8 mouse cellular contexts compared by ENCODE assay signal in genomic region chr4:154449343-154449742, GRCm38 (mm10).
A peak's percentile ranks its signal among the peaks of the same experiment; 100 is the strongest.
DNase-seq lines count a peak whose midpoint lies in the region; ATAC-seq and TF ChIP-seq lines count a peak whose summit lies in the region.

No protein-coding gene starts in this region.

- H3K4me1 ChIP-seq in embryonic facial prominence, embryonic 13.5 days, result peaks cover 47% of the 10 kb centered on the region
- H3K4me1 ChIP-seq in small intestine, adult 2 months (ENCODE audit: control insufficient read depth, insufficient read depth, insufficient read length, low read length), result no peaks in the 10 kb centered on the region; the same call in 1 of the 2 replicates

- 15% methylated on average over 3 of the region's 3 CpGs for WGBS in embryonic facial prominence, embryonic 13.5 days
- WGBS in small intestine, adult 2 months, result 23% methylated on average over 3 of the region's 3 CpGs

- peak; percentile 56; the same call in 1 of the 2 replicates for TF ChIP-seq CTCF in small intestine, adult 2 months (IDR thresholded peaks at IDR 0.05; ENCODE audit: extremely low read depth, insufficient read length, insufficient replicate concordance, low read depth, low read length)

- TF ChIP-seq POLR2A in small intestine, adult 2 months (IDR thresholded peaks at IDR 0.05; ENCODE audit: low read depth, low read length), result no peak

- H3K36me3 ChIP-seq in embryonic facial prominence, embryonic 13.5 days, result no peaks in the 10 kb centered on the region
- no peaks in the 10 kb centered on the region for H3K36me3 ChIP-seq in small intestine, adult 2 months (ENCODE audit: control insufficient read depth, insufficient read depth, low read length)

- no peak overlapping the region for H3K4me2 ChIP-seq in embryonic facial prominence, embryonic 13.5 days

- no peak overlapping the region for H3K27ac ChIP-seq in embryonic facial prominence, embryonic 13.5 days
- H3K27ac ChIP-seq in small intestine, adult 2 months (ENCODE audit: insufficient read depth, low read depth, low read length), result no peak overlapping the region

- no peak for ATAC-seq in embryonic facial prominence, embryonic 13.5 days (ENCODE audit: insufficient number of reproducible peaks, insufficient read depth, low FRiP score, low TSS enrichment, low read depth)

- peaks cover 20% of the 10 kb centered on the region for H3K27me3 ChIP-seq in embryonic facial prominence, embryonic 13.5 days
- H3K27me3 ChIP-seq in small intestine, adult 2 months (ENCODE audit: control insufficient read depth, insufficient read depth, low read length), result no peaks in the 10 kb centered on the region

- peak; percentile 26 for DNase-seq in right cerebral cortex, adult 18-20 months
- DNase-seq in right cerebral cortex, postnatal 36 days (ENCODE audit: low spot score in 2 of 2), result no peak
- peak; percentile 64 for DNase-seq in heart, postnatal 4 days
- peak; percentile 19 to 38 for DNase-seq in layer of hippocampus, adult 8-10 months (ENCODE audit: low spot score in 2 of 2)
- DNase-seq in lung, postnatal 14 days, result peak; percentile 57
- no peak for DNase-seq in spleen, postnatal 10 days (ENCODE audit: low spot score in 2 of 2)

- no peaks in the 10 kb centered on the region for H3K9me3 ChIP-seq in embryonic facial prominence, embryonic 13.5 days

- H3K9ac ChIP-seq in embryonic facial prominence, embryonic 13.5 days, result peak overlapping the region; percentile 12; the same call in 1 of the 2 replicates

- H3K4me3 ChIP-seq in embryonic facial prominence, embryonic 13.5 days, result no peak overlapping the region
- H3K4me3 ChIP-seq in small intestine, adult 2 months (ENCODE audit: low read depth, low read length), result no peak overlapping the region

Comparison
In these comparisons a context has a peak if more than half of its experiments do, and no peak if none do; other contexts are left out.
1. DNase-seq: peak in right cerebral cortex, adult 18-20 months (single experiment), heart, postnatal 4 days (single experiment), layer of hippocampus, adult 8-10 months (2 of 2) and lung, postnatal 14 days (single experiment); none in right cerebral cortex, postnatal 36 days (0 of 2) and spleen, postnatal 10 days (0 of 2).